Mouse (Mus musculus) MEL (cell line): ENCODE data around the gene Nolc1. TPM values are rescaled to one million over a fixed set of nuclear protein-coding genes. Genes with fewer than 3 reads are reported as not detected.

Source experiments
- DNase-seq: peaks from one replicate; pipeline ENCODE4 v3.0.0; 2011; ENCODE audit warnings: low read depth, low spot score
- H3K27ac ChIP-seq: 2 replicates; pipeline ENCODE4 v1.5.1; 2012; ENCODE audit warnings: low read depth, mild to moderate bottlenecking, control low read depth, low read length, moderate library complexity; ENCODE audit not compliant: control insufficient read depth
- H3K27me3 ChIP-seq, 2 experiments: fragments of 150-350 bp in 1 of 2; sonication (generic) in 1 of 2; 2 replicates each; pipeline ENCODE4 v1.6.1; 2012; ENCODE audit warnings: low read length in 2 of 2, mild to moderate bottlenecking in 2 of 2, improper control_type of control experiment in 1 of 2, moderate library complexity in 1 of 2; ENCODE audit not compliant: insufficient read depth in 2 of 2, control insufficient read depth in 1 of 2
- H3K36me3 ChIP-seq, 2 experiments: 2 replicates each; pipeline ENCODE4 v1.6.1; 2012 to 2014; ENCODE audit warnings: low read length in 2 of 2, improper control_type of control experiment in 1 of 2, inconsistent platforms in 1 of 2, mild to moderate bottlenecking in 1 of 2; ENCODE audit not compliant: insufficient read depth in 2 of 2, control insufficient read depth in 1 of 2
- H3K4me1 ChIP-seq, 2 experiments: fragments of 150-350 bp in 1 of 2; sonication (generic) in 1 of 2; 2 replicates each; pipeline ENCODE4 v1.6.1; 2012; ENCODE audit warnings: low read length in 2 of 2, improper control_type of control experiment in 1 of 2, mild to moderate bottlenecking in 1 of 2; ENCODE audit not compliant: insufficient read depth in 2 of 2, control insufficient read depth in 1 of 2
- H3K4me3 ChIP-seq, 2 experiments: fragments of 150-350 bp in 1 of 2; sonication (generic) in 1 of 2; 2 replicates each; pipeline ENCODE4 v1.5.1; 2012; ENCODE audit warnings: low read depth in 2 of 2, low read length in 2 of 2, mild to moderate bottlenecking in 2 of 2, moderate library complexity in 2 of 2, control low read depth in 1 of 2, improper control_type of control experiment in 1 of 2; ENCODE audit not compliant: control insufficient read depth in 1 of 2, insufficient read depth in 1 of 2
- H3K79me2 ChIP-seq: 2 replicates; pipeline ENCODE4 v1.6.1; 2012; ENCODE audit warnings: mild to moderate bottlenecking, low read length, moderate library complexity; ENCODE audit not compliant: control insufficient read depth, poor library complexity, insufficient read depth
- H3K9ac ChIP-seq: 2 replicates; pipeline ENCODE4 v1.6.1; 2012; ENCODE audit warnings: low read depth, mild to moderate bottlenecking, control low read depth, low read length, moderate library complexity; ENCODE audit not compliant: control insufficient read depth, poor library complexity, severe bottlenecking
- H3K9me3 ChIP-seq: fragments of 150-350 bp; sonication (generic); replicated peaks from 2 replicates; pipeline ENCODE4 v1.6.1; 2012; ENCODE audit warnings: mild to moderate bottlenecking, low read length, improper control_type of control experiment, moderate library complexity; ENCODE audit not compliant: insufficient read depth
- CHD2 ChIP-seq: IDR thresholded peaks from 2 replicates; pipeline ENCODE4 v1.6.1; 2011; ENCODE audit warnings: low read length, improper control_type of control experiment
- CTCF ChIP-seq, 3 experiments: IDR thresholded peaks in 2 of 3; conservative IDR thresholded peaks in 1 of 3; 2 replicates each; pipeline ENCODE4 v1.5.1; 2011 to 2012; ENCODE audit warnings: low read length in 3 of 3, low read depth in 2 of 3, mild to moderate bottlenecking in 2 of 3, improper control_type of control experiment in 1 of 3, inconsistent platforms in 1 of 3, mixed read lengths in 1 of 3, moderate library complexity in 1 of 3; ENCODE audit not compliant: control insufficient read depth in 1 of 3, insufficient read depth in 1 of 3, poor library complexity in 1 of 3, severe bottlenecking in 1 of 3
- ETS1 ChIP-seq: IDR thresholded peaks from 2 replicates; pipeline ENCODE4 v1.6.1; 2012; ENCODE audit warnings: low read depth, mild to moderate bottlenecking, inconsistent platforms, low read length, improper control_type of control experiment, moderate library complexity
- MAFK ChIP-seq: IDR thresholded peaks from 2 replicates; pipeline ENCODE4 v1.6.1; 2011; ENCODE audit warnings: low read depth, mild to moderate bottlenecking, low read length, improper control_type of control experiment, borderline replicate concordance
- MAZ ChIP-seq: IDR thresholded peaks from 2 replicates; pipeline ENCODE4 v1.6.1; 2012; ENCODE audit warnings: low read depth, mild to moderate bottlenecking, inconsistent platforms, low read length, improper control_type of control experiment
- MYB ChIP-seq: IDR thresholded peaks from 2 replicates; pipeline ENCODE4 v1.6.1; 2011; ENCODE audit warnings: mild to moderate bottlenecking, low read depth, low read length, improper control_type of control experiment
- NELFE ChIP-seq: IDR thresholded peaks from 2 replicates; pipeline ENCODE4 v1.6.1; 2011; ENCODE audit warnings: low read depth, low read length, improper control_type of control experiment
- POLR2A ChIP-seq, 2 experiments: IDR thresholded peaks; 2 replicates each; pipeline ENCODE4 v1.6.1; 2011 to 2012; ENCODE audit warnings: low read length in 2 of 2, mild to moderate bottlenecking in 2 of 2, control low read depth in 1 of 2, improper control_type of control experiment in 1 of 2, low read depth in 1 of 2, moderate library complexity in 1 of 2; ENCODE audit not compliant: control insufficient read depth in 1 of 2, insufficient read depth in 1 of 2, poor library complexity in 1 of 2
- RCOR1 ChIP-seq: IDR thresholded peaks from 2 replicates; pipeline ENCODE4 v1.6.1; 2012; ENCODE audit warnings: low read depth, mild to moderate bottlenecking, inconsistent platforms, low read length, improper control_type of control experiment
- SMC3 ChIP-seq: IDR thresholded peaks from 2 replicates; pipeline ENCODE4 v1.6.1; 2011; ENCODE audit warnings: low read depth, low read length, improper control_type of control experiment
- TAL1 ChIP-seq: IDR thresholded peaks from 2 replicates; pipeline ENCODE4 v1.6.1; 2012; ENCODE audit warnings: mild to moderate bottlenecking, inconsistent platforms, low read length, moderate library complexity, mixed read lengths
- USF1 ChIP-seq: IDR thresholded peaks from 2 replicates; pipeline ENCODE4 v1.6.1; 2014; ENCODE audit warnings: low read depth, mild to moderate bottlenecking, inconsistent platforms, low read length, improper control_type of control experiment, moderate library complexity
- ZKSCAN1 ChIP-seq: IDR thresholded peaks from 2 replicates; pipeline ENCODE4 v1.6.1; 2012; ENCODE audit warnings: low read depth, mild to moderate bottlenecking, inconsistent platforms, low read length, improper control_type of control experiment, moderate library complexity
- polyA plus RNA-seq, 2 experiments: library from polyadenylated mRNA; stranded (reverse) in 1 of 2; unstranded in 1 of 2; fragments of >175 nt in 1 of 2; fragments of >200 nt in 1 of 2; gene quantifications; 2 replicates each; pipeline versions ENCODE4 v1.2.1 to v1.2.4; 2012; ENCODE audit warnings: low replicate concordance in 2 of 2, low read depth in 1 of 2; ENCODE audit not compliant: insufficient read length in 2 of 2, insufficient read depth in 1 of 2, missing spikeins in 1 of 2
- total RNA-seq: library from RNA; depleted of rRNA; stranded (reverse); fragments of 300-350 nt; gene quantifications from 2 replicates; pipeline ENCODE4 v1.2.3, GENCODE M21; 2012

The Nolc1 gene
- total and polyA plus RNA-seq, 3 experiments: 213 to 753 (median 294) TPM

- TF ChIP-seq MAFK: no peak
- no peak for TF ChIP-seq CTCF (IDR thresholded peaks at IDR 0.05 in 2 of 3, conservative IDR thresholded peaks at IDR 0.05 in 1 of 3; ENCODE audit: control insufficient read depth in 1 of 3, insufficient read depth in 1 of 3, low read depth in 2 of 3, low read length in 3 of 3, poor library complexity in 1 of 3, severe bottlenecking in 1 of 3)
- no peak for TF ChIP-seq MAZ
Measured at GRCm38 (mm10) chr19:46099561-46099960, 23.9 kb downstream of the Nolc1 start (continued).

- H3K27me3 ChIP-seq: peaks cover 10% of the 10 kb centered on the region in 2 experiments
- no peak overlapping the region for H3K27ac ChIP-seq
- no peak for DNase-seq
- H3K9ac ChIP-seq: no peak overlapping the region
- TF ChIP-seq MYB (no peak), CHD2 (no peak), RCOR1 (no peak), ETS1 (no peak), ZKSCAN1 (no peak), CTCF (IDR thresholded peaks at IDR 0.05 in 2 of 3, conservative IDR thresholded peaks at IDR 0.05 in 1 of 3; ENCODE audit: control insufficient read depth in 1 of 3, insufficient read depth in 1 of 3, low read depth in 2 of 3, low read length in 3 of 3, poor library complexity in 1 of 3, severe bottlenecking in 1 of 3) (no peak), TAL1 (no peak), POLR2A (IDR thresholded peaks at IDR 0.05; ENCODE audit: control insufficient read depth in 1 of 2, insufficient read depth in 1 of 2, low read depth in 1 of 2, low read length in 2 of 2, poor library complexity in 1 of 2) (no peak), NELFE (no peak)
- no peaks in the 10 kb centered on the region for H3K9me3 ChIP-seq
- no peaks in the 10 kb centered on the region for H3K36me3 ChIP-seq
- H3K79me2 ChIP-seq: no peaks in the 10 kb centered on the region
- 0 out of 4 replicates have a peak, but pooled peaks cover 0 to under 1% of the 10 kb centered on the region in 2 experiments for H3K4me1 ChIP-seq
- no peak overlapping the region for H3K4me3 ChIP-seq
Measured at GRCm38 (mm10) chr19:46103437-46104186, 27.9 kb downstream of the Nolc1 start.

GRCm38 (mm10) chr19:46104187-46104557 lies 28.5 kb downstream of the Nolc1 start:
- Histone ChIP-seq H3K27me3 (peaks cover 10 to 12% of the 10 kb centered on the region in 2 experiments), H3K27ac (no peak overlapping the region), H3K9ac (no peak overlapping the region), H3K4me3 (no peak overlapping the region), H3K36me3 (no peaks in the 10 kb centered on the region), H3K9me3 (no peaks in the 10 kb centered on the region), H3K79me2 (no peaks in the 10 kb centered on the region), H3K4me1 (0 out of 4 replicates have a peak, but pooled peaks cover 0 to 3% of the 10 kb centered on the region in 2 experiments)
- no peak for DNase-seq
- no peak for TF ChIP-seq SMC3
- TF ChIP-seq USF1: 0 out of 2 replicates have a peak, but pooled peaks have one; percentile 15
